Mouse (Mus musculus) heart, embryonic 11.5 days (tissue): ENCODE measurements around the gene Tnip1. TPM values are rescaled to one million over a fixed set of nuclear protein-coding genes. Genes with fewer than 3 reads are reported as not detected.

Experiments
- ATAC-seq: fragments of 200-750 bp; cut with Nextera tagmentation; replicated peaks from 2 replicates; pipeline ENCODE4 v1.8.0; 2017; ENCODE audit warnings: moderate library complexity; ENCODE audit not compliant: insufficient number of reproducible peaks, low FRiP score, low TSS enrichment
- H3K27ac ChIP-seq: fragments of 300-500 bp; sonication (generic); 2 replicates; pipeline ENCODE4 v1.5.1; 2014; ENCODE audit warnings: mild to moderate bottlenecking, low read depth, low read length
- H3K27me3 ChIP-seq: fragments of 300-500 bp; sonication (generic); 2 replicates; pipeline ENCODE4 v1.6.1; 2014; ENCODE audit warnings: mild to moderate bottlenecking, low read length, mixed read lengths; ENCODE audit not compliant: control insufficient read depth, insufficient read depth
- H3K36me3 ChIP-seq: fragments of 300-500 bp; sonication (generic); 2 replicates; pipeline ENCODE4 v1.6.1; 2014; ENCODE audit warnings: mild to moderate bottlenecking, low read length, moderate library complexity, mixed read lengths; ENCODE audit not compliant: control insufficient read depth, insufficient read depth
- H3K4me1 ChIP-seq: fragments of 300-500 bp; sonication (generic); 2 replicates; pipeline ENCODE4 v1.6.1; 2014; ENCODE audit warnings: low read length; ENCODE audit not compliant: control insufficient read depth, insufficient read depth
- H3K4me2 ChIP-seq: fragments of 300-500 bp; sonication (generic); 2 replicates; pipeline ENCODE4 v1.6.1; 2014; ENCODE audit warnings: mild to moderate bottlenecking, moderate library complexity
- H3K4me3 ChIP-seq: fragments of 300-500 bp; sonication (generic); 2 replicates; pipeline ENCODE4 v1.5.1; 2014; ENCODE audit warnings: low read depth, low read length
- H3K9ac ChIP-seq: fragments of 300-500 bp; sonication (generic); 2 replicates; pipeline ENCODE4 v1.6.1; 2014; ENCODE audit warnings: mild to moderate bottlenecking, low read depth, low read length, moderate library complexity
- H3K9me3 ChIP-seq: fragments of 300-500 bp; sonication (generic); replicated peaks from 2 replicates; pipeline ENCODE4 v1.6.1; 2016; ENCODE audit warnings: low read length; ENCODE audit not compliant: control insufficient read depth
- WGBS: fragments of 180-500 bp; shearing (Covaris S2); extraction: QIAGEN DNeasy Blood & Tissue Kit; methylation state at CpG from one replicate; pipeline ENCODE4 v1.1.7; 2014; ENCODE audit not compliant: insufficient replicate concordance; 5-methylcytosine and 5-hydroxymethylcytosine counted together
- polyA plus RNA-seq: library from polyadenylated mRNA; unstranded; fragments of >200 nt; fragmentation: Nextera tagmentation; extraction: Ambion mirVana; gene quantifications from 2 replicates; pipeline ENCODE4 v1.2.1, GENCODE M21; 2014

Gene Tnip1
- polyA plus RNA-seq, 1 experiment from 2014 or later, result 16.0 TPM

DNA sequence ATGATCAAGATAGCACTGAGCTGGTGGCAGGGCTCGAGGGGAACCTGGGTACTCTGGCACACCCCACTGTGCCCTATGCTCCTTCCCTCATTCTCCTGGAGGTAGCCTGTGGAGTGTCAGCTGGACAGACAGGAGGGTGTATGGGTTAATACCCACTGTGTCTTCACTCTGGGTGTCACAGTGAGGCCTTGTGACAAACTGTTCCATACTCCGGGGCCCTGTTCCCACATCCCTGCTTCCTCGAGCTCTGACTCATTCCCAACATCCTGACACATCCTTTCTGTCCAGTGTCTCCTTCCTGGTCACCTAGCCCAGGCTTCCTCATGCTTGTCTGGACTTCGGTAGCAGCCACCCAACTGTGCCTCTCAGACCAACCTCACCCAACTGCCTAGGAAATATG is 56.3 kb downstream of the Tnip1 start:
- H3K4me1 ChIP-seq, result peaks cover 27% of the 10 kb centered on the region
- H3K4me2 ChIP-seq, result no peak overlapping the region
- peaks cover 19% of the 10 kb centered on the region; the same call in 1 of the 2 replicates for H3K36me3 ChIP-seq
- H3K9ac ChIP-seq, result no peak overlapping the region
- H3K4me3 ChIP-seq, result no peak overlapping the region
- ATAC-seq, result no peak
- H3K9me3 ChIP-seq, result no peaks in the 10 kb centered on the region
- H3K27ac ChIP-seq, result peak overlapping the region; percentile 47; the same call in 1 of the 2 replicates
- no peaks in the 10 kb centered on the region for H3K27me3 ChIP-seq
- 59% methylated on average over 4 of the region's 4 CpGs for WGBS

DNA sequence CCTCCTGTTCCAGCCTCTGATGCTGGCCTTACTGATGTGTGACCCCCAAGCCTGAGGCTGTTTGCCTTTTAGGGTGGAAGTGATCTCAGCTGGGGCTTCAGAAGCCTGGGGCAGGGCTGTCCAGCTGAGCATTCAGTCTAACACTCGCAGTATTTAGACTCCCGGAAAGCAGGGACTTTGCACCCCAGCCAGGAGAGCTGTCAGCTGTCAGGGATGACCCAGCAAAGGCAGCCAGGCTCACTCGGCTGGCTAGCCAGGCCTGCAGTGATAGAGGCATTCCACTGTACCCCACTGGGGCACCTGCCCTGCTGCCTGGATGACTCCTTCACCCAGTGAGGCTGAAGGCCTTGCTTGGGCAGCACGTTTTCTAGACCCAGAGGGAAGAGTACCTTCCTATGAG is 56.8 kb downstream of the Tnip1 start:
- WGBS, result 41% methylated on average over 4 of the region's 4 CpGs
- no peaks in the 10 kb centered on the region for H3K9me3 ChIP-seq
- peak overlapping the region; percentile 0; the same call in 1 of the 2 replicates for H3K9ac ChIP-seq
- peaks cover 14% of the 10 kb centered on the region; the same call in 1 of the 2 replicates for H3K36me3 ChIP-seq
- ATAC-seq, result no peak
- no peak overlapping the region for H3K4me2 ChIP-seq
- H3K27ac ChIP-seq, result peak overlapping the region; percentile 47; the same call in 1 of the 2 replicates
- H3K4me1 ChIP-seq, result peaks cover 27% of the 10 kb centered on the region
- no peak overlapping the region for H3K4me3 ChIP-seq
- no peaks in the 10 kb centered on the region for H3K27me3 ChIP-seq

- Histone ChIP-seq H3K9ac (no peak overlapping the region), H3K36me3 (peaks cover 8% of the 10 kb centered on the region; the same call in 1 of the 2 replicates), H3K4me1 (peaks cover 27% of the 10 kb centered on the region), H3K9me3 (no peaks in the 10 kb centered on the region), H3K27me3 (no peaks in the 10 kb centered on the region), H3K4me2 (peak overlapping the region; percentile 84; the same call in 1 of the 2 replicates), H3K4me3 (no peak overlapping the region), H3K27ac (0 out of 2 replicates have a peak overlapping the region, but pooled peaks have one; percentile 15)
- 82% methylated on average over 3 of the region's 3 CpGs for WGBS
- no peak for ATAC-seq
Observed at GRCm38 (mm10) chr11:54905086-54905485, 57.6 kb downstream of the Tnip1 start.

DNA sequence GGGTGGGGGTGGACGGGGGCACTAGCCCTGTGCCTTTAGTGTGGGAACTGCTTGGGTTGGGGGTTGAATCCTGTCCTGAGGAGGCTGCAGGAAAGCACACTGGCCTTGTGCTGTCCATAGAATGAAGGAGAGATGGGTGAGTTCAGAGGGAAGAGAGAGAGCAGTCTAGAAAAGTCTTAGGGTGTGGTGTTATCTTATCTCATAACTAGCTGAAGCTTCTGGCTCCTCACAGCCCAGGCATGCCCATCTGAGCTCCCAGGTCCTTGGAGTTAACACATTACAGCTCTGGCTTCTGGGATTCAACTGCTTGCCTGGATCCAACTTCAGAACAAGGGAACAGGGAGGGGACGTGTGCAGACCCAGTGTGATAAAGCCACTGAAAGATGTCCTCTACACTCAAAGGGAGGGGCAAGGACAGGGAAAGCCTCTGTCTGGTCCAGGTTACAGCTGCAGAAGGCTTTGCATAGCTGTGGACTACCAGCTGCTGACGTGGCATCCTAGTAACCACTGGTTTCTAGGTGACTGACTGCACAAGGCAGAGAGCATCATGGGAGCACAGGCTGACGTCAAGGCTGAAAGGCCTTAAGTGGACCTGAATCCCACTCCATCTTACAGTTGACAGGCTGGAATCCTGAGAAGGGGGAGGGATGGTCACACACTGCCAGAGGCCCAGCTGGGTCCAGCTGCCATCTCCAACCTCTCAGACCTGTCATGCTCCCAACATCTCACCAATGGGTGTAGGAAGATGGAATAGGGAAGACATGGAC is 58.6 kb downstream of the Tnip1 start:
- H3K9me3 ChIP-seq, result no peaks in the 10 kb centered on the region
- WGBS, result 26% methylated on average over 4 of the region's 4 CpGs
- H3K9ac ChIP-seq, result peak overlapping the region; percentile 83
- H3K4me1 ChIP-seq, result peaks cover 27% of the 10 kb centered on the region
- H3K4me3 ChIP-seq, result peak overlapping the region; percentile 65
- peak overlapping the region; percentile 74 for H3K27ac ChIP-seq
- H3K36me3 ChIP-seq, result peaks cover 7% of the 10 kb centered on the region; the same call in 1 of the 2 replicates
- peak; percentile 56 for ATAC-seq
- peak overlapping the region; percentile 84 for H3K4me2 ChIP-seq
- H3K27me3 ChIP-seq, result no peaks in the 10 kb centered on the region

GRCm38 (mm10) chr11:54903339-54903738 is 59.4 kb downstream of the Tnip1 start:
- no peaks in the 10 kb centered on the region for H3K27me3 ChIP-seq
- no peak for ATAC-seq
- WGBS, result 45% methylated on average over 5 of the region's 5 CpGs
- peaks cover 28% of the 10 kb centered on the region for H3K4me1 ChIP-seq
- H3K9me3 ChIP-seq, result no peaks in the 10 kb centered on the region
- H3K36me3 ChIP-seq, result 0 out of 2 replicates have a peak, but pooled peaks cover 5% of the 10 kb centered on the region
- peak overlapping the region; percentile 84 for H3K4me2 ChIP-seq
- H3K9ac ChIP-seq, result peak overlapping the region; percentile 83
- peak overlapping the region; percentile 65 for H3K4me3 ChIP-seq
- H3K27ac ChIP-seq, result peak overlapping the region; percentile 74

GRCm38 (mm10) chr11:54902333-54903323 is 60.1 kb downstream of the Tnip1 start, which contains the start of gene Gpx3:
TSS of gene Gpx3 (plus strand) at chr11:54902453.
- WGBS, result 12% methylated on average over 45 of the region's 45 CpGs
- Histone ChIP-seq H3K27me3 (no peaks in the 10 kb centered on the region), H3K9ac (peak within 1 kb of the TSS; percentile 83), H3K4me1 (peaks cover 31% of the 10 kb centered on the region), H3K36me3 (0 out of 2 replicates have a peak, but pooled peaks cover 3% of the 10 kb centered on the region), H3K9me3 (no peaks in the 10 kb centered on the region), H3K4me3 (peak within 1 kb of the TSS; percentile 65), H3K4me2 (peak within 1 kb of the TSS; percentile 84), H3K27ac (peak within 1 kb of the TSS; percentile 74)
- ATAC-seq, result peak; percentile 78

- Histone ChIP-seq H3K4me3 (no peak overlapping the region), H3K9ac (no peak overlapping the region), H3K4me1 (peaks cover 18% of the 10 kb centered on the region), H3K27me3 (no peaks in the 10 kb centered on the region), H3K9me3 (no peaks in the 10 kb centered on the region), H3K36me3 (no peaks in the 10 kb centered on the region), H3K4me2 (no peak overlapping the region), H3K27ac (no peak overlapping the region)
- 64% methylated on average over 4 of the region's 4 CpGs for WGBS
- no peak for ATAC-seq
Observed at GRCm38 (mm10) chr11:54899657-54900056, 63.1 kb downstream of the Tnip1 start.

GRCm38 (mm10) chr11:54897470-54897869 is 65.2 kb downstream of the Tnip1 start:
- no peak overlapping the region for H3K4me3 ChIP-seq
- no peak overlapping the region for H3K27ac ChIP-seq
- H3K9me3 ChIP-seq, result no peaks in the 10 kb centered on the region
- H3K4me2 ChIP-seq, result no peak overlapping the region
- no peaks in the 10 kb centered on the region for H3K27me3 ChIP-seq
- H3K4me1 ChIP-seq, result 0 out of 2 replicates have a peak, but pooled peaks cover 5% of the 10 kb centered on the region
- ATAC-seq, result no peak
- no peaks in the 10 kb centered on the region for H3K36me3 ChIP-seq
- 68% methylated on average over 5 of the region's 5 CpGs for WGBS
- no peak overlapping the region for H3K9ac ChIP-seq
